Mouse (Mus musculus): Measurements from ENCODE around the gene Adgrg6.

DNA sequence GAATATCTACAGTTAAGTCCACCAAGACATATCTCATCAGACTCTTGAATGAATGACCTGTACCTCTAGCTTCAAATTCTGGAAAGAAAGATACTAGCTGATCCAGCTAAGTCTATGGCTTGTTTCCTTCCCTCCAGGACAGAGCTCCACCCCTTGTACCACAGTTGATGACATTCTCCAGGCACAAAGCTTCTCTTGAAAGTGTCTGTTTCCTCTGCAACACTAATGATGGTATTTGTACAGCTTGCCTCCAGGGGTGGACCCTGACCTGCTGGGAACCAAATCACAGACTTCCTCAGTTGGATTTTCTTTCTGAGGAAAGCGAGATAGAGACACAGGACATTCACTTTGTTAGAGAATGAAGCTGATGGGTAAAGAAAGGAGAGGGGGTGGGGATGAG lies 69.1 kb downstream of the Adgrg6 start:
- TF ChIP-seq CTCF (conservative IDR thresholded peaks at IDR 0.05; ENCODE audit: low read length) (no peak), POU5F1 (IDR thresholded peaks at IDR 0.05; ENCODE audit: borderline replicate concordance, low read length) (no peak)
